Mouse (Mus musculus): ENCODE data around the gene M1ap. TPM values are rescaled to one million over a fixed set of nuclear protein-coding genes. Genes with fewer than 3 reads are reported as not detected.

Gene M1ap
- polyA plus RNA-seq, 1 experiment, result 2.4 TPM

DNA sequence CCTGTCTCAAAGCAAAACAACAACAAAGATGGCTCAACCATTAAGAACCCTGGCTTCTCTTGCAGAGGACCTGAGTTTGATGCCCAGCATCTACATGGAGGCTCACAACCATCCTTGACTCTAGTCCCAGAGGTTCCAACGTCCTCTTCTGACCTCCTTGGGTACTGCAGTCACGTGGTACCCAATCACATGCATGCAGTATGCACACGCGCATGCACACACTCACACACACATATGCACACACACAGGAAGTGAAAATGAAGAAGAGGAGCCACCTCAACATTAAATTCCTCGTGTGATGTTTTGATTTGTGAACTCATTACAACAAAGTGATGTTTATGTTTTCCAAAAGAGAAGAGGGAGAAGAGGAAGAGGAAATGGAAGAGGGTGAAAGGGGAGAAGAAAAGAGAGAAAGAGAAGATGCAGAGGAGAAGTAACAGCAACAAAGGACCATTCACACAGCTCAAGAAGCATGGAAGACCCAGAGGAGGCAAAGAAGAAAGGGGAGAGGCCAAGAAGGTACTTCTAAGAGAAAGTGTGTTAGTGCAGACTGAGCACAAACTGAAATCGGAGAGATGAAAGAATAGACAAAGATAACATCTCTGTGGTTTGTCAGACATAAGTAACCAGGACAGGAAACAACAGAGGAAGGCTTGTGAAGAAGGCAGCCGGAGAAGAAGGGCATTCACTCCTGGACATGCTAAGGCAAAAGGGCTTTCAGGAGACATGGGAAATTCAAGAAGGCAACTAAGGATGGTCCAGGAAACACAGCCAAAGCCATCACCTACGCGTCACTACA lies 25.1 kb upstream of the M1ap start:
- TF ChIP-seq MAX (IDR thresholded peaks at IDR 0.05), result no peak
- TF ChIP-seq MYOD1 (IDR thresholded peaks at IDR 0.05; ENCODE audit: control insufficient read depth, insufficient read length, low read depth), result no peak
- TF ChIP-seq MYOG (IDR thresholded peaks at IDR 0.05; ENCODE audit: control insufficient read depth, extremely low read depth, insufficient read length), result no peak
- TF ChIP-seq CEBPB (IDR thresholded peaks at IDR 0.05; ENCODE audit: low read depth), result no peak
- no peak for TF ChIP-seq USF1 (IDR thresholded peaks at IDR 0.05; ENCODE audit: low read depth)
- no peak for TF ChIP-seq CTCF (IDR thresholded peaks at IDR 0.05; ENCODE audit: control insufficient read depth, insufficient read depth, insufficient read length)
- no peak for TF ChIP-seq FOSL1 (IDR thresholded peaks at IDR 0.05; ENCODE audit: insufficient read depth, low read length, poor library complexity, severe bottlenecking)
- no peak overlapping the region for H3ac ChIP-seq (ENCODE audit: control insufficient read depth, insufficient read length, low read depth)

DNA sequence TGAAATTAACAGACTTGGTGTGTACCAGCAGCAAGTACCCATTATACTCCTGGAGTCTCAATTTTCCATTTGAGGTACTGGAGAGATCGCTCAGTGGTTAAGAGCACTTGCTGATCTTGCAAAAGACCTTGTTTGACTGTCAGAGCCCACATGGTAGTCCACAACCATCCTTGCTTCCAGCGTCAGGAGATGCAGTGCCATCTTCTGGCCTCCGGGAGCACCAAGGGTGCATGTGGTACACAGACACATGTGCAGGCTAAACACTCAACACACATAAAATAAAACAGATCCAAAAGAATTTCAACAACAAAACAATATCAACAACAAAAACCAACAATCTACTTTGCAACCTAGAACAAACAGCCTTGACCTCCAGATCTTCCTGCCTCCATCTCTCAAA lies 21.7 kb upstream of the M1ap start:
- Histone ChIP-seq H3K4me3 (ENCODE audit: insufficient read depth, poor library complexity, severe bottlenecking) (no peak overlapping the region), H3K79me3 (ENCODE audit: low read depth) (no peaks in the 10 kb centered on the region), H3K36me3 (ENCODE audit: control insufficient read depth, insufficient read depth) (no peaks in the 10 kb centered on the region), H3ac (ENCODE audit: control insufficient read depth, insufficient read length, low read depth) (no peak overlapping the region), H3K27me3 (ENCODE audit: control insufficient read depth, insufficient read depth, insufficient read length) (no peaks in the 10 kb centered on the region), H3K79me2 (ENCODE audit: control insufficient read depth, insufficient read depth) (no peaks in the 10 kb centered on the region)
- no peak for TF ChIP-seq MYOD1 (IDR thresholded peaks at IDR 0.05; ENCODE audit: control insufficient read depth, insufficient read length, low read depth)
- TF ChIP-seq CEBPB (IDR thresholded peaks at IDR 0.05; ENCODE audit: low read depth), result no peak
- TF ChIP-seq CTCF (IDR thresholded peaks at IDR 0.05; ENCODE audit: control insufficient read depth, insufficient read depth, insufficient read length), result no peak
- no peak for TF ChIP-seq MYOG (IDR thresholded peaks at IDR 0.05; ENCODE audit: control insufficient read depth, extremely low read depth, insufficient read length)
- no peak for TF ChIP-seq MAX (IDR thresholded peaks at IDR 0.05)
- no peak for TF ChIP-seq USF1 (IDR thresholded peaks at IDR 0.05; ENCODE audit: low read depth)
- TF ChIP-seq FOSL1 (IDR thresholded peaks at IDR 0.05; ENCODE audit: insufficient read depth, low read length, poor library complexity, severe bottlenecking), result no peak

More for the DNA sequence above, 25.1 kb upstream of the M1ap start:
- no peaks in the 10 kb centered on the region for H3K79me3 ChIP-seq (ENCODE audit: low read depth)
- no peaks in the 10 kb centered on the region for H3K36me3 ChIP-seq (ENCODE audit: control insufficient read depth, insufficient read depth)
- no peak overlapping the region for H3K4me3 ChIP-seq (ENCODE audit: insufficient read depth, poor library complexity, severe bottlenecking)
- no peaks in the 10 kb centered on the region for H3K79me2 ChIP-seq (ENCODE audit: control insufficient read depth, insufficient read depth)
- H3K27me3 ChIP-seq (ENCODE audit: control insufficient read depth, insufficient read depth, insufficient read length), result no peaks in the 10 kb centered on the region

DNA sequence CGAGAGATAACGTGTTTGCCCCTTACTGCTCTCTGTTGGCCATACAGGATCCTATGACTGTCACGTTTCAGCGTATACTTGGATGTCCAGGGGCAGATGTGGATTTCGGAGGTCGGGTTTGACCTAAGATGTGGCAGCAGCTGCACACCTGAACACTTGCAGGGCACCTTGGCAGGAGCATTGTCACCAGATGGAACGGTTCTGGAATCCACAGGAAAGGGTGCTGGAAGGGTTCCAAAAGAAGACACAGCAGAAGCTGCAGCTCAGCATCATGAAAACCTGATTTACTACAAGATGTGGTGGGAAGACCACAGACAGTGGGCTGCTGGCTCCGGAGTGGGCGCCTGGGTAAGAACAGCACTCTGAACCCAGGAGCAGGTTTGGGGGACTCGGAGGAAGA lies 20.6 kb upstream of the M1ap start:
- no peaks in the 10 kb centered on the region for H3K27me3 ChIP-seq (ENCODE audit: control insufficient read depth, insufficient read depth, insufficient read length)
- H3K4me3 ChIP-seq (ENCODE audit: insufficient read depth, poor library complexity, severe bottlenecking), result no peak overlapping the region
- no peak overlapping the region for H3ac ChIP-seq (ENCODE audit: control insufficient read depth, insufficient read length, low read depth)
- no peak for TF ChIP-seq CEBPB (IDR thresholded peaks at IDR 0.05; ENCODE audit: low read depth)
- H3K79me3 ChIP-seq (ENCODE audit: low read depth), result no peaks in the 10 kb centered on the region
- H3K79me2 ChIP-seq (ENCODE audit: control insufficient read depth, insufficient read depth), result no peaks in the 10 kb centered on the region
- no peaks in the 10 kb centered on the region for H3K36me3 ChIP-seq (ENCODE audit: control insufficient read depth, insufficient read depth)

DNA sequence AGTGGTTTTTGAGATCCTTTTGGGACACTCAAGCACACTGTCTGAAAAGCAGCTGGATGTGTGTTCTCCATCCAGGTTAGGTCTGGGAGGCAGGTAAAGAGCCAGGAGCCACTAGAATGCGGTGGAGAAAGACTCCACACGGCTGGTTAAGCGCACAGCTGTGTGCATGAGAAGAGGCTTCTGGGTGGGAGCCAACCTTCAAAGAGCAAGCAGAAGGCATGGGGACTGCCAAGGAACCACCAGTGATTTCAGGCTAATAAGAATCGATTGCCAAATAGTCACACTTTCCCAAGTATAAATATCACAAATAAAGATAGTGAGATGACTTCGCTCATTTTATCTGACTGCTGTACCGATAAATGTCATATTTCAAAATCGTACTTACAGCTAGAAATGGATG lies 20.2 kb upstream of the M1ap start:
- no peak overlapping the region for H3K4me3 ChIP-seq (ENCODE audit: insufficient read depth, poor library complexity, severe bottlenecking)
- no peak overlapping the region for H3ac ChIP-seq (ENCODE audit: control insufficient read depth, insufficient read length, low read depth)
- no peaks in the 10 kb centered on the region for H3K79me2 ChIP-seq (ENCODE audit: control insufficient read depth, insufficient read depth)
- H3K27me3 ChIP-seq (ENCODE audit: control insufficient read depth, insufficient read depth, insufficient read length), result no peaks in the 10 kb centered on the region
- no peaks in the 10 kb centered on the region for H3K36me3 ChIP-seq (ENCODE audit: control insufficient read depth, insufficient read depth)
- H3K79me3 ChIP-seq (ENCODE audit: low read depth), result no peaks in the 10 kb centered on the region
- no peak for TF ChIP-seq MYOG (IDR thresholded peaks at IDR 0.05; ENCODE audit: control insufficient read depth, extremely low read depth, insufficient read length)
- TF ChIP-seq MYOD1 (IDR thresholded peaks at IDR 0.05; ENCODE audit: control insufficient read depth, insufficient read length, low read depth), result no peak
- no peak for TF ChIP-seq MAX (IDR thresholded peaks at IDR 0.05)
- TF ChIP-seq CEBPB (IDR thresholded peaks at IDR 0.05; ENCODE audit: low read depth), result no peak
- TF ChIP-seq USF1 (IDR thresholded peaks at IDR 0.05; ENCODE audit: low read depth), result no peak
- TF ChIP-seq CTCF (IDR thresholded peaks at IDR 0.05; ENCODE audit: control insufficient read depth, insufficient read depth, insufficient read length), result no peak
- TF ChIP-seq FOSL1 (IDR thresholded peaks at IDR 0.05; ENCODE audit: insufficient read depth, low read length, poor library complexity, severe bottlenecking), result no peak

DNA sequence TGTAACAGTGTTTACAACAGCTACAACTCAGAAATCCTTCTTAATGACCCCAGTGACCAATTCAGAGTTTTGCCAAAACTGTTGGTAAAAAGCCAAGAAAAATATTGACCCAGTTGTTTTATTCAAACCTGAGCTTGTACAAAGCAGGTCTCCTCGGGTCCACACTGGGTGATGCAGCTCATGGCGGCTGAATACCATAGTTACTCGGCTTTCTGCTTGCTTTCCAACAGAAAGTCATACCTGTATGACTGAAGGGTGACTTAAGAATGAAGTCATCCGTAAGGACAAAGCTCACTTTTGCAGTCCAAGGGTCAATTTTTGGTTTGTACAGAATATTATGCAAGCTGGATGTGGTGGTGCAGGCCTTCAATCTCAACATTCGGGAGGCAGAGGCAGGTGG lies 19.1 kb upstream of the M1ap start:
- Histone ChIP-seq H3K27me3 (ENCODE audit: control insufficient read depth, insufficient read depth, insufficient read length) (no peaks in the 10 kb centered on the region), H3K79me2 (ENCODE audit: control insufficient read depth, insufficient read depth) (no peaks in the 10 kb centered on the region), H3K79me3 (ENCODE audit: low read depth) (no peaks in the 10 kb centered on the region), H3K4me3 (ENCODE audit: insufficient read depth, poor library complexity, severe bottlenecking) (no peak overlapping the region), H3K36me3 (ENCODE audit: control insufficient read depth, insufficient read depth) (no peaks in the 10 kb centered on the region), H3ac (ENCODE audit: control insufficient read depth, insufficient read length, low read depth) (no peak overlapping the region)
- no peak for TF ChIP-seq CTCF (IDR thresholded peaks at IDR 0.05; ENCODE audit: control insufficient read depth, insufficient read depth, insufficient read length)

DNA sequence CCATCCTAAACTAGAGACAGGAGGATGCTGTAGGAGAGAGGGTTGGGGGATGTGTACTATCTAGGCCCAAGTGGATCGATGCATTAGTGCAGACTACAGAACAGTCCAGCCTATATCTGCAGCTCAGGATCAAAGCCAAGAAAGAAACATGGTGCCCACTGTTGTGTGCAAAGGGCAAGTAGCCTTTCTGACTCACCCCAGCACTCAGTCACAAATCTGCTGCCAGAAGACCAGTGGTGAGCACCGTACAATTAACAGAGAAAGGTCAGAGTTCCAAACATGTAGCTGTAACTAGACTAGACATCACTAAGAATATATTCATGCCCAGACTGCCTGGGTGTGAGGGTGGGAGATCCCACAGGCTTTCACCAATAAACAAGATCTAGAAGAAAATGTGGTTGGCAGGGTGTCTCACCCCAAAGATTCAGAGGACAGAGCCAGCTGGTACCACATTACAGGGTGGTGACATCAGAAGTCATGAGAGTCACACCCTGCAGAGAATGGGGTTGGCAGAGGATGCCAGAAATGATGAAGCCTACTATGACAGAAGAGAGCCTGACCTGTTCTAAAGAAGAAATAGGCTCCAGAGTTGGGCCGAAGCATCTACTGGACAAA lies 12.0 kb upstream of the M1ap start:
- TF ChIP-seq MYOD1 (IDR thresholded peaks at IDR 0.05; ENCODE audit: control insufficient read depth, insufficient read length, low read depth), result peak; percentile 61
- TF ChIP-seq MYOG (IDR thresholded peaks at IDR 0.05; ENCODE audit: control insufficient read depth, extremely low read depth, insufficient read length), result no peak

More for the DNA sequence above, 12.0 kb upstream of the M1ap start:
- Histone ChIP-seq H3K27me3 (ENCODE audit: control insufficient read depth, insufficient read depth, insufficient read length) (no peaks in the 10 kb centered on the region), H3K4me3 (ENCODE audit: insufficient read depth, poor library complexity, severe bottlenecking) (no peak overlapping the region), H3ac (ENCODE audit: control insufficient read depth, insufficient read length, low read depth) (no peak overlapping the region), H3K79me2 (ENCODE audit: control insufficient read depth, insufficient read depth) (no peaks in the 10 kb centered on the region), H3K36me3 (ENCODE audit: control insufficient read depth, insufficient read depth) (no peaks in the 10 kb centered on the region), H3K79me3 (ENCODE audit: low read depth) (no peaks in the 10 kb centered on the region)

All from C2C12 (cell line).